Mouse (Mus musculus) thymus, postnatal 10 days (tissue): Measurements from ENCODE around the gene Gm44596.
A peak's percentile ranks its signal among the peaks of the same experiment; 100 is the strongest.

Experiments used
- DNase-seq, 2 experiments: peaks; one replicate each; pipeline ENCODE4 v3.0.0; 2021; ENCODE audit warnings: low spot score in 2 of 2

The Gm44596 gene

GRCm38 (mm10) chr6:128429300-128429699 lies 54.0 kb downstream of the Gm44596 start:
- DNase-seq: no peak

- DNase-seq: no peak
Observed at GRCm38 (mm10) chr6:128429826-128430225, 54.5 kb downstream of the Gm44596 start.

GRCm38 (mm10) chr6:128432356-128432915 lies 57.1 kb downstream of the Gm44596 start:
- no peak for DNase-seq

GRCm38 (mm10) chr6:128433566-128433965 lies 58.3 kb downstream of the Gm44596 start:
- DNase-seq: no peak

GRCm38 (mm10) chr6:128435474-128435873 lies 60.2 kb downstream of the Gm44596 start:
- no peak for DNase-seq

GRCm38 (mm10) chr6:128436356-128437005 lies 61.2 kb downstream of the Gm44596 start:
- no peak for DNase-seq

- no peak for DNase-seq
Observed at GRCm38 (mm10) chr6:128437288-128437687, 62.0 kb downstream of the Gm44596 start.

- DNase-seq: peak; percentile 54 to 59
Observed at GRCm38 (mm10) chr6:128437731-128438316, 62.5 kb downstream of the Gm44596 start.

- peak; percentile 85 to 90 for DNase-seq
Observed at GRCm38 (mm10) chr6:128438317-128438870, 63.1 kb downstream of the Gm44596 start, which contains the start of gene Fkbp4. Gene Fkbp4, minus strand, starts transcription at chr6:128438677.

GRCm38 (mm10) chr6:128438871-128439341 lies 63.6 kb downstream of the Gm44596 start:
- peak in 1 of 2 experiments; percentile 33 for DNase-seq

GRCm38 (mm10) chr6:128440238-128440637 lies 64.9 kb downstream of the Gm44596 start:
- DNase-seq: no peak

- DNase-seq: peak in 1 of 2 experiments; percentile 46
Observed at GRCm38 (mm10) chr6:128445761-128446535, 70.6 kb downstream of the Gm44596 start.

- DNase-seq: no peak
Observed at GRCm38 (mm10) chr6:128447063-128447462, 71.8 kb downstream of the Gm44596 start.

- no peak for DNase-seq
Observed at GRCm38 (mm10) chr6:128455835-128456605, 80.7 kb downstream of the Gm44596 start.
